Mouse (Mus musculus) bone marrow, adult 2 months (tissue): ENCODE results near the gene Pik3c2g.

ENCODE experiments used
- CTCF ChIP-seq: fragments of 200-500 bp; IDR thresholded peaks from 2 replicates; pipeline ENCODE4 v1.5.1; 2011; ENCODE audit warnings: low read length, control low read depth; ENCODE audit not compliant: control insufficient read depth, insufficient read depth
- POLR2A ChIP-seq: fragments of 200-500 bp; IDR thresholded peaks from 2 replicates; pipeline ENCODE4 v1.6.1; 2011; ENCODE audit warnings: low read depth, mild to moderate bottlenecking, control low read depth, low read length, borderline replicate concordance; ENCODE audit not compliant: control insufficient read depth

GRCm38 (mm10) chr6:139769744-139770473 lies 182.9 kb downstream of the Pik3c2g start:
- TF ChIP-seq CTCF (no peak), POLR2A (no peak)
